Mouse (Mus musculus) heart, adult 2 months (tissue): ENCODE results near the gene Dmrtc2. TPM values are rescaled to one million over a fixed set of nuclear protein-coding genes. Genes with fewer than 3 reads are reported as not detected.
"Not testable (repeated sequence)": the region's sequence is repeated elsewhere in the genome, so short reads cannot be mapped to it uniquely, and the experiment has no call there.

ENCODE experiments used
- DNase-seq, 2 experiments: peaks; one replicate each; pipeline ENCODE4 v3.0.0; 2021
- H3K27ac ChIP-seq: fragments of 200-600 bp; 2 replicates; pipeline ENCODE4 v1.8.1; 2022
- H3K27me3 ChIP-seq: fragments of 200-500 bp; 2 replicates; pipeline ENCODE4 v1.6.1; 2012; ENCODE audit warnings: mild to moderate bottlenecking, low read length, inconsistent platforms, mixed read lengths; ENCODE audit not compliant: control insufficient read depth, insufficient read depth
- H3K36me3 ChIP-seq: fragments of 200-500 bp; 2 replicates; pipeline ENCODE4 v1.6.1; 2012; ENCODE audit warnings: low read length, inconsistent platforms; ENCODE audit not compliant: control insufficient read depth, insufficient read depth
- H3K4me1 ChIP-seq: fragments of 200-500 bp; 2 replicates; pipeline ENCODE4 v1.6.1; 2011; ENCODE audit warnings: low read length; ENCODE audit not compliant: control insufficient read depth, insufficient read depth
- H3K4me3 ChIP-seq: fragments of 200-600 bp; 2 replicates; pipeline ENCODE4 v1.8.1; 2022
- H3K79me2 ChIP-seq: fragments of 200-500 bp; replicated peaks from 2 replicates; pipeline ENCODE4 v1.6.1; 2012; ENCODE audit warnings: mild to moderate bottlenecking, inconsistent platforms, low read length, moderate library complexity, mixed read lengths; ENCODE audit not compliant: control insufficient read depth, insufficient read depth
- H3K9ac ChIP-seq: fragments of 200-500 bp; 2 replicates; pipeline ENCODE4 v1.6.1; 2012; ENCODE audit warnings: low read depth, mild to moderate bottlenecking, control low read depth, inconsistent platforms, low read length, mixed read lengths
- CTCF ChIP-seq: fragments of 200-600 bp; IDR thresholded peaks from 2 replicates; pipeline ENCODE4 v1.8.1; 2022; ENCODE audit warnings: antibody characterized with exemption, mild to moderate bottlenecking, moderate library complexity
- EP300 ChIP-seq: fragments of 200-500 bp; IDR thresholded peaks from 2 replicates; pipeline ENCODE4 v1.6.1; 2011; ENCODE audit warnings: low read depth, low read length, control low read depth; ENCODE audit not compliant: insufficient read depth
- POLR2A ChIP-seq: fragments of 200-500 bp; IDR thresholded peaks from 2 replicates; pipeline ENCODE4 v1.6.1; 2011; ENCODE audit warnings: mild to moderate bottlenecking, low read depth, low read length, control low read depth; ENCODE audit not compliant: insufficient read depth
- WGBS: fragments of 180-500 bp; shearing (Covaris S2); methylation state at CpG from one replicate; pipeline ENCODE4 v1.1.7; 2018; 5-methylcytosine and 5-hydroxymethylcytosine counted together
- intact Hi-C: fragments of 180-260 bp; cut with DNase I; formaldehyde crosslinking; loops from one replicate; pipeline ENCODE4 v1.15.1; 2025
- polyA plus RNA-seq: library from polyadenylated mRNA; depleted of rRNA; stranded (reverse); fragments of >200 nt; gene quantifications from 2 replicates; pipeline ENCODE4 v1.2.3, GENCODE M21; 2012
- total RNA-seq, 2 experiments: library from RNA; stranded (reverse); gene quantifications; 2 replicates each; pipeline ENCODE4 v1.2.3; 2021

The Dmrtc2 gene
- total and polyA plus RNA-seq, 3 experiments = not detected

DNA sequence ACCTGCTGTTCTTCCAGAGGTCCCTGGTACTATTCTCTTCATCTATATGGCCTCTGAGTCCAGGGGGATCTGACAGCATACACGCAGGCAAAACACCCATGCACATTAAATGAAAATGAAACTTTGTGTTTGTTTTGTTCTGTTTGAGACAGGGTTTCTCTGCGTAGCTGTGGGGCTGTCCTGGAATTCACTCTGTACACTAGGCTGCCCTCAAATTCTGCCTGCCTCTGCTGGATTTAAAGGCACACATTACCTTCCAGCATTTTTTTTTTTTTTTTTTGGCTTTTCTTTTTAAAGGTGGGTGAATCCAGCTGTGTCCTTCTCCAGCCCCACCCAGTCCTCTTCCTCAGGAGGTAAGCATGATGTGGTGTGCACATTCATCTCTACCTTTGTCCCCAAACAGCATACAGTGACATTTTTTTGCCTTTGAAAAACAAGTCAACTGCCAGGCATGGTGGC lies 22.3 kb downstream of the Dmrtc2 start:
- Histone ChIP-seq H3K4me1 (no peaks in the 10 kb centered on the region), H3K79me2 (no peaks in the 10 kb centered on the region), H3K4me3 (no peak overlapping the region), H3K36me3 (no peaks in the 10 kb centered on the region; the same call in 1 of the 2 replicates), H3K9ac (no peak overlapping the region), H3K27me3 (no peaks in the 10 kb centered on the region), H3K27ac (no peak overlapping the region)
- DNase-seq = no peak
- 70% methylated on average over 2 of the region's 2 CpGs for WGBS
- TF ChIP-seq CTCF = no peak
- TF ChIP-seq POLR2A = no peak
- no peak for TF ChIP-seq EP300
- intact Hi-C loops = no loop called here

DNA sequence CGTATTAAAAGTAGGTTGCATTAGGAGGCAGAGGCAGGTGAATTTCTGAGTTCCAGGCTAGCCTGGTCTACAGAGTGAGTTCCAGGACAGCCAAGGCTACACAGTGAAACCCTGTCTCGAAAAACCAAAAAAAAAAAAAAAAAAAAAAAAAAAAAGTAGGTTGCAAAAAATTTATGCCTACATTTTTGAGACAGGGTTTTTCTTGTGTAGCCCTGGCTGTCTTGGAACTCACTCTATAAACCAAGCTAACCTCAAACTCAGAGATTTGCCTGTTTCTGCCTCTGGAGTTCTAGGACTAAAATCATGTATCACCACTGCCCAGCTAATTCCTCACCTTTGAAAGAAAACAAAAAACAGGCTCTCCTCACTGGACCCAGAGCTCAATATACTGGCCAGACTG lies 25.9 kb downstream of the Dmrtc2 start:
- intact Hi-C loops, H3K27me3 ChIP-seq, H3K4me1 ChIP-seq, H3K79me2 ChIP-seq, H3K4me3 ChIP-seq, DNase-seq, H3K9ac ChIP-seq, H3K36me3 ChIP-seq, H3K27ac ChIP-seq: not testable (repeated sequence)
- WGBS = 90% methylated on average over 2 of the region's 2 CpGs

DNA sequence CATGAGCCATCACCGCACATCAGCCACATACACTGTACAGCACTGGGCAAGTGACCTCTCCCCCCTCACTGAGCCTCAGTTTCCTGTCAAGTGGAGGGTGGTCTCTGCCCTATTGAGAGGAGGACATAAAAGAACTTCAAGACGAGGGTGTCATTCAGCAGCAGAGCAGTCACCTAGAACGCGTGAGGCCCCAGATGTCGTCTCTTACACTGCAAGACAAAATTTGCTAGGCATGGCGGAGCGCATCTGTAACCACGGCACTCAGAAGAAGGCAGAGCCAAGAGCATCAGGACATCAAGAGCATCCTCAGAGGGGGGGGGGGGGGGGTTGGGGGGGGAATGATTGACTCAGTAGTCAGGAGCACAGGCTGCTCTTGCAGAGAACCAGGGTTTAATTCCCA lies 26.4 kb downstream of the Dmrtc2 start:
- H3K9ac ChIP-seq = no peak overlapping the region
- WGBS = 87% methylated on average over 8 of the region's 8 CpGs
- H3K27me3 ChIP-seq = no peaks in the 10 kb centered on the region
- H3K4me1 ChIP-seq = no peaks in the 10 kb centered on the region
- H3K4me3 ChIP-seq = no peak overlapping the region
- H3K79me2 ChIP-seq = no peaks in the 10 kb centered on the region
- TF ChIP-seq POLR2A (no peak), CTCF (no peak)
- intact Hi-C loops = no loop called here
- DNase-seq = no peak
- no peaks in the 10 kb centered on the region for H3K36me3 ChIP-seq
- no peak overlapping the region for H3K27ac ChIP-seq

DNA sequence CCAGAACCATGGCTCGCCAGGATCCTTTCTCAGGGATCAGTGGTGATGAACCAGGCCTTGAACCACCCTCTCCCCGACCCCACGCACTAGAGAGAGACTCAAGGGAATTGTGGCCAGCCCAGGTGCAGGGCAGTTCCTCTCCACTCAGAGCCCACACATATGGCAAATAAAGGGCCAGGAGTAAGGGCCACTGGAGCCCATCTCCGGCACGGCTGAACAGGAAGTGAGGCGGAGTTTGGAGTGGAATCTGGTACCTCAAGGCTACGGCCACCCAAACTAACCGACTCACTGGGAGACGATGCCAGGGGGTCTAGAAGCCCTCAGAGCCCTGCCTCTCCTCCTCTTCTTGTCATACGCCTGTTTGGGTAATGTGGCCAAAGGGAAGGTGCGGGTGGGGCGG lies 27.4 kb downstream of the Dmrtc2 start, which contains the start of gene Cd79a:
TSS of gene Cd79a (plus strand) at position 158 of the 400 bp plus-strand sequence.
- Histone ChIP-seq H3K4me3 (no peak within 1 kb of the TSS), H3K9ac (no peak within 1 kb of the TSS), H3K4me1 (no peaks in the 10 kb centered on the region; the same call in 1 of the 2 replicates), H3K27me3 (no peaks in the 10 kb centered on the region), H3K79me2 (no peaks in the 10 kb centered on the region), H3K36me3 (no peaks in the 10 kb centered on the region), H3K27ac (no peak within 1 kb of the TSS)
- TF ChIP-seq EP300 (no peak), POLR2A (no peak), CTCF (no peak)
- intact Hi-C loops = no loop called here
- 69% methylated on average over 12 of the region's 12 CpGs for WGBS
- peak in 1 of 2 experiments; percentile 49 for DNase-seq

DNA sequence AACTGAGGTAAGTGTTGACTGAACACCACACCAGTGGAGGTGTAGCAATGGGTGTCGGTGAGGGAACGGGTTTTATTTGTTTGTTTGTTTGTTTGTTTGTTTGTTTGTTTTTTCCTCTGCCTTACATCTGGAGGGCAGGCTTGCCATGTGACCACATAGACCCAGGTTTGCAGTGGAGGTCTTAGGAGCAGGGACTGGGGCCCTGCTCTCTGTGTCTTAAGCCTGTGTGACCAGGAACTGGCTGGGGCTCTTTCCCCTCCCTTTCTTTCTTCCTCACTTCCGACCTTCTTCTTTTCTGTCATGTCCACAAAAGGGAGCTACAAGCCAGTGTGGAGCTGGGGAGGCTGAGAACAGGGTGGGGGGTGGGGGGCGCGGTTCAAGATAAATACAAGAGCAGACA lies 28.1 kb downstream of the Dmrtc2 start:
- no peaks in the 10 kb centered on the region for H3K36me3 ChIP-seq
- H3K9ac ChIP-seq = no peak overlapping the region
- no peak overlapping the region for H3K27ac ChIP-seq
- H3K79me2 ChIP-seq = no peaks in the 10 kb centered on the region
- WGBS = 69% methylated on average over 5 of the region's 5 CpGs
- peaks cover 2% of the 10 kb centered on the region for H3K4me1 ChIP-seq
- TF ChIP-seq CTCF = no peak
- TF ChIP-seq POLR2A = no peak
- TF ChIP-seq EP300 = no peak
- DNase-seq = no peak
- no peak overlapping the region for H3K4me3 ChIP-seq
- intact Hi-C loops = no loop called here
- H3K27me3 ChIP-seq = no peaks in the 10 kb centered on the region

DNA sequence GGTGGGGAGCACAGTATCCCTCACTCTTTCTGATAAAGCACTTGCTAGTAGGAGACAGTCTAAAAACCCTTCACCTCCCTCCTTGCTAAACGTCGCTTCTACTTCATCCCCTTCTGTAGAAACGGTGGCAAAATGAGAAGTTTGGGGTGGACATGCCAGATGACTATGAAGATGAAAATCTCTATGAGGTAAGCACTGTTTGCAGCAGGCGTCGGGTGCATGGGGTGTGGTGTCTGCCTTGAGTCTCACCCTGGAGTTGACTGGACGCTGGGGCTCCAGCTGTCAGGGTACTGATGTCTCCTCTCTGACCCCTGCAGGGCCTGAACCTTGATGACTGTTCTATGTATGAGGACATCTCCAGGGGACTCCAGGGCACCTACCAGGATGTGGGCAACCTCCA lies 31.3 kb downstream of the Dmrtc2 start:
- TF ChIP-seq CTCF (no peak), EP300 (no peak), POLR2A (no peak)
- Histone ChIP-seq H3K4me3 (no peak overlapping the region), H3K4me1 (peaks cover 4% of the 10 kb centered on the region), H3K36me3 (no peaks in the 10 kb centered on the region; the same call in 1 of the 2 replicates), H3K27me3 (no peaks in the 10 kb centered on the region), H3K79me2 (no peaks in the 10 kb centered on the region), H3K27ac (no peak overlapping the region), H3K9ac (no peak overlapping the region)
- 66% methylated on average over 6 of the region's 6 CpGs for WGBS
- no peak for DNase-seq
- intact Hi-C loops = no loop called here
